Mouse (Mus musculus) mature B cell (primary cell): ENCODE measurements around the gene Elavl4.

Experiments
- in situ Hi-C: fragments of 300-500 bp; cut with MboI; formaldehyde crosslinking; loops from 2 replicates; pipeline ENCODE4 v1.14.3; 2019

Elavl4 gene

DNA sequence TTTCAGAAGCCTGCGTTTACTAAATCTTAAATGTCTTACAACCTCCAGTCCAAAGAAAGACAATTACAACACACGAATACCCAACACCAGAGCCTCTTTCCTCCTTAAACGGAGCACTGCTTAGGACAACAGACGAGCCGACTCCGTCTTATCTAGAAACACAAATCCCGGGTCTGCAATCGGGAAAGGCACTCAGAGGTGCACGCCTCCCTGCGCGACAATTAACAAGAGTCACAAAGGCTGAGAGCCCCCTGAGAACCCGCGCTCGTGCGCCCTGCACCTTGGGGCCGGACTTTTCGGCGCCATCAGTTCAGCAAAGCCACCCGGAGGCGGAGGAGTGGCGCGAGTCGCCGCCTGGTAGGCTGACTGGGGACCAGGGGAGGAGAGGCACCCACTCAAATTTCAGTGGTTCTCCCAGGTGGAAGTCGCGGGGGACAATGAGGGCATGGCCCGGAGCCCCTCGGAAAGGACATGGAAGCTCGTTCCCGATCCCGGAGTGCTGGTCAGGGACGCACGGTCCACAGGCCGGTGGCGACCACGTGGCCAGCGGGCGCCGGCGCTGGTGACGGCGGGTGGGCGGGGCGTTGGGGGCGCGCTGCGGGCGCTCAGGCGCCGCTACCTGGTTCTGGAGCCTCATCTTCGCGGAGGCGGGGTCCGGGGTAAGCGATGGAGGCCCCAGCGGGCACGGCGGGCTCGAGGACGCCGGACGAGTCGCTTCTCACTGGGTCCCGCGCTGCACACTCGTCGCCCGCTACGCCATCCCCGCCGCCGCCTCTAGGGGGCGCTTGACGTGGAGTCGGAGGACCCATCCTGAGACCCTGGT lies at the start of gene Elavl4:
Gene Elavl4 (minus strand): TSS at position 732 of the 823 bp plus-strand sequence.
- in situ Hi-C loops: no loop called here

DNA sequence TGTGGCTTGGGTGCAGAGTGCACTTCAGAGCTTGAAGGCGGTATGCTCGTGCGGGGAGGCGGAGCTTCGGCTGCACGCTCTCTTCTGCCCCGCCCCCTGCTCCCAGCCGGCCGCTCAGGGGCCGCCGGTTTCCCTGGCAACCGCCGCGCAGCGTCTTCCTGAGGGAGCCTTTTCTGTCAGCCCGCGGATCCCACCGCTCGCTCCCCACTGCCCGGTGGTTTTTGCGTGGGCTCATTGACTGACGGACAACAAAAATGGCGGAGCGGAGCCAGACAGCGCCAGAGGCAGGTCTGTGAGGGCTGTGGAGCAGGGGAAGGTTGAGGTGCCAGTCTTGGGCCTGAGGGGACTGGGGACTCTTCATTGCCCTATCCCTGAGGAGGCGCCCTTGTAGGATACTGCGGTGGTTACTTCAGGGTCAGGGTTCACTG lies 45.9 kb upstream of the Elavl4 start, which contains the start of gene Agbl4:
Gene Agbl4 (plus strand): TSS at position 44 of the 428 bp plus-strand sequence.
- in situ Hi-C loops: no loop called here

DNA sequence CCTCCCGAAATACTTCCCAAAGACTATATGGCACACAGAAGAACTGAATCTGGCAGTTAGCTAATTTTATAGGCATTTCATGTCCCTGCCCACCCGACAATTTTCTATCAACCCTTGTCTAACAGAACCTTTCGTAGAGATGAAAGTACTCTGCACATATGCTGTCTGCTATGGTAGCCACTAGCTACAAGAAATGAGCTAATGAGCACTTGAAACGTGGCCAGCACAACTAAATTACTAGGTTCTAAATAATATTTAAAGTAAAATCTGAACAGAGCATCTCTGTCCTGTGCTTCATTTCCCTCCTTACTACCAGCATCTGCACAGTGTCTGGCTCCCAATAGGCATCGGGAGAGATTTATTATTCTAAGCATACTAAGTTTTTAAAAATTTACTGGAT lies 44.5 kb upstream of the Elavl4 start:
- in situ Hi-C loops: no loop called here

DNA sequence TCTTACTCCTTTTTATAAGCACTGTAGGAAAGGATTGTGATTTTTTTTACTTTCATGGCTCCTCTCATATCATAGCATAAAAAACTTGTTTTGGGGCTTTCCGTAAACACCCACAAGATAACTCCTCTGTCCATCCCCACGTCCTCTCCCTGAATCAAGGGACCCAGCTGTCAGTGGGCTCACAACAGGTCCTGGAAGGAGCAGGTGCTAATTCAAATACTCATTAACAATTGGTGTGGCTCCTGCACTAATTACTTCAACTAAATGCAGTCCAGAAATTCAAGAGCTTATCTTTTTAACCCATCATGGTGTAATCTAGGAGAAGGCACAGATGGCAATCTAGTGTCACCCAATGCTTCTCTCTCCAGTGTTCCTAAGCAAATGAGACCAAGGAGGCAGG lies 8.9 kb upstream of the Elavl4 start:
- in situ Hi-C loops: no loop called here

DNA sequence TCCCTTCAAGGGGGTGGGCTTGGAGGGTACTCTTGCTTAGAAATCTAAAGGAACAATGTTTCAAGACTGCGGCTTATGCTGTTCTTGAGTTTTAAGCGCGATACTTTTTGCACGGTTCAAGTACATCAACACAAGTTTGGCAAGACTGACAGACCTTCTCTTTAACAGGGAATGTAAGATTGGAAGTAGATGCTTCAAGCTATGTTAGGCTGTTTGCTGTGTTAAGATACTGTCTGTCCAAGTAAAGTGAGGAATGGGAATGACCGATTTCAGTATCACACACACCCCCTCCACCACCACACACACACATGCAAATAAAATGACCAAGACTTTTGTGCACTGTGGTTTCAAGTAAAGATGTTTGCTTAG lies 276 bp upstream of the Elavl4 start:
- in situ Hi-C loops: no loop called here

DNA sequence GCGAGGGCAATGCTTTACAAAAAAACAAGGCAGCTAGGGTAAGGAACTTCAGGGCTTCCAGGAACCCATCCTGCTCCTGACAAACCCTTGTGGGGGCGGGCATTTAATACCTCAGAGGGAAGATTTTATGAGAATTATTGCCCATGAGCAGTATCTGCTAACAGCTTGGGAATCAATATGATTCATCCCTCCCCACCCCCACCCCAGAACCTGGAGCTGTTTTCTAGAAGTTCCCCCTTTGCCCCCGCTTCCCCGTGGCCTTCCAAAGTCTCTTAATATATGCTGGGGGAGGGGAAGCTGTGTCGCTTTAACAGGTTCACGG lies 892 bp downstream of the Elavl4 start:
- in situ Hi-C loops: no loop called here

DNA sequence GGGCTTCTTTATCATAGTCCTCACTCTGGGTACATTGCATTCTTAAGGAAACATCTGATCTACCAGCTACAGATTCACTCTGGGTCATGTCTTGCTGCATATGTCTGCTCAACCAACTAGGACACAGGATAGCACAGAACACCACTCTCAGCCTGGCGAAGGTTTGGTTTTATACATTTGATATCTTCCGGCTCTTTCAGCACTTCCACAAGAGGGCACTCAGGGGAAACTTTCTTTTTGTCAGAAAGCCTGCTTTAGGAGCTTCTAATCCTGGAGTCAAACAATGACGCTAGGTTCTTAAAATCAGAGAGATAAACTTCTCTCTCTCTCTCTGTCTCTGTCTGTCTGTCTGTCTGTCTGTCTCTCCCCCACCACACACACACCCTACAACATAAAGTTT lies 27.8 kb downstream of the Elavl4 start:
- in situ Hi-C loops: no loop called here

DNA sequence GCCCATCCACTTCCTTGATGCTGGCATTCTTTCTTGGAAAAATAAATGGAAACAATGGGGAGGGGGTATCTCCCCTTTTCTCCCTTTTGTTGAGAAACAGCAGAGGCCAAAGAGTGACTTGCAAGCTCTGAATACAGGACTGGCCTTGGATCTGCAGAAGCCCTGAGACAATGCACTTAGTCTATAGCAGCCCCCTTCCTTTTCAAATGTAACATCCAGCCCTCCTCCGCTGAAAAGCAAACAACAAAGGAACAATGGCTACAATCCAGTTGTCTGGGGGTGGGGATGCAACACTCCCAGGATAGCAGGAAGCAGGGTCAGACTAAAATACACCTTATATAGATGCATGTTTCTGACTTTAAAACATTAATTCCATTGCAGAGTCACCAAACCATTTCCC lies 39.6 kb downstream of the Elavl4 start:
- in situ Hi-C loops: no loop called here

DNA sequence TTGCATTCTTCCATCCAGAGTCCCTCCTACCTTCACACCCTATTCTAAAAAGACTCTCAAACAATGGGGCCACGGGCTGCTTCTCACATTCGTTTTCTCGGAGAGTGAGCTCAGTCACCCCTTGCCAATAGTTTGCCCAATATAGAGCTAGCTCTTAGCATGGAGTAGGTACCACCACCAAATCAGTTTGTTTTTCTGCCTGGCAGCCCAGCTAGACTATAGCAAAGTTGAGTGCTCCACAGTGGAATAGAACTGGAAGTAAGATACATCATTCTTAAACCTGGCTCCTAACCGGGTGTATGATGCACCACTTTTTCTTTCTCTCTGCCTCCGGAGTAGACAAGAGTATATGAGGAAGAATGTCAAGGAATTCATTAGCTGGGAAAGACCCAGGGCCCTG lies 44.7 kb downstream of the Elavl4 start:
- in situ Hi-C loops: no loop called here

DNA sequence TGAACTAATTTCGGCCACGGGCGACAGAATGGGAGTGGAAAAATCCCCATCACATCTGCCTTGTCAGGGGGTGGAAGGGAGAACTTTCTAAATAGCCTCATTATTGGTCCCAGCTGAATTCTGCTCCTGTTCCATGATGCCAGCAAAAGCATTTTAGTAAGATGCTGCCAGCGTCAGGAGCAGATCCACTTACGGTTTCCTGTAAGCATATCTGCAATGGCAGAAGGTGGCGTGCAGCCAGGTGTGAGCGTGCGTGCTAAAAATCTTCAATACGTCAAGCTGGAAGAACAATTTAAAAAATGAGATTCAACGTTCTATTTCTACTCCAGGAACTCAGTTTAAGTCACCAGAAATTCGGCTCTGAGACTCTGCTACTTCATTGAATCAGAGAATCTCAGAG lies 45.1 kb downstream of the Elavl4 start:
- in situ Hi-C loops: no loop called here

DNA sequence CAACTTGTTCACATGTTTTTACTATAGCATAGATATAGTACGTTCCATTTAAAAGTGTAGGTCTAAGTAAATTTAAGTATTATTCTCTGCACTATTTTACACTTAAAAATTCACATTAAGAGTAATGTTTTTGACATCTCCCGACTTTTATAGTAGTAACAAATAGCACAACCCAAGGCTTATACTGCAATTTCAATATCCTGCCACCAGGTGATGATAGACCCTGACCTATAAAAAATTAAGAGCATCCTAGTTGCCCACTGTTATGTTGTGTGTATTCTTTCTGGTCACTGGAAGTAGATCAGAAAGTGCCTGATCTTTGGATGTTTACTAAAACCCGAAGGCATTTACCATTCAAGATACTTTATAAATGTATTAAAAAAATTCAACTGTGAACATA lies 55.9 kb downstream of the Elavl4 start:
- in situ Hi-C loops: no loop called here

DNA sequence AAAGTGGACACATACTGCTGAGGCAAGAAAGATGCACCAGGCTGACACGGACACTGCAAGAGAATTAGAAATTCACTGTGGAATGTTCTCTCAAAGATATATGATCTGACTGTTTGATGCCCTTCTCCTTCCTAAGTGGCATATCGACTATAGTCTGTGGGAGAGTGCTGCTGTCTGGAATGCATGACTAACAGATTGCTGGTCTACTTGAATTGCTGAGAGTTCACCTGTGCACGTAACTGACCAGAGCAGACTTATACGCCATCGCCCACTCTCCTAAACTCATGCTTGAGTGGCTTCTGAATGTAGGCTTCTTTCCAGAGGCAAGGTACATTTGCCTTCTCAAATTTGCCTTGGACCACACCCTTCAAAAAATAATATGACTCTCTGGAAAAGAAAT lies 58.5 kb downstream of the Elavl4 start:
- in situ Hi-C loops: no loop called here

DNA sequence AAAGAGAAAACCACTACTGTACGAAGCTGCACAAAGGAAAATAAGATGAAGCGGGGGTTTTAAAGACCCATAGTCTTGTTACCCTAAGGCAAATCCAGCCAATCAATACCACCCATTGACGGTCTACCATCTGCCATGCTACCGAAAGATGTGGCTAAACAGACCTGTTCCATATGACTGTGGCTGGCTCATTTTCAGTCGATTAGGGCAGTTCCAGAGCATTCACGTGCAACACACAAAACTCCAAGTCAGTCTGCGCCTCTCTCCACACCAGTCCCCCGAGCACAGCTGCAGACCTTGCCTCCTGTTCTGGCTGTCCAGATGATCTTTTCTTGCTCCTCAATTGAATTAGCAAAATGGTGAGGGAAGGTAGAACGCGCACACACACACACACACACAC lies 59.2 kb downstream of the Elavl4 start:
- in situ Hi-C loops: no loop called here

DNA sequence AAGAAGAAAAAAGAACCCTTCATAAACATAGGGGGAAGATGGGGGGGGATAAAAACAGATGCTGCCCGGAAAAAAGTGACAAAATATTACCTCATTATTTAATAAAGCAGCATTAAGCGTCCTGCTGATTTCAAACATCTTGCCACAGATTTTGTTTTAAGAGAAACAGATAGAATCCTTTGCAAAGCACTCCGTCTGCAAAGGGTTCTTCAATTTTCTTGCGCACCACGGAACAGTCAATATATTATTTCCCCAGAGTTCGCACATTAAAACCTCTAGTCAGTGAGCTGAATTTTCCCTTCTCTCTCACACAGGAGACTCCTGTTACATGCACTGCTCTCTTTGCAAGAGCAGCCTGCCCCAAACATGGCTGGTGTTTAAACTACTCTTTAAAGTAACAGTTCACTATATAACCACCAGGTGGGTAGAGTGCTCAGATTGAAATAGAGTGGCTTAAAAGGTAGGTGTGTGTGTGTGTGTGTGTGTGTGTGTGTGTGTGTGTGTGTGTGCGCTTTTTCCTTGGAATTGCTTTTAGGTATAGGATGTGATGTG lies 61.1 kb downstream of the Elavl4 start:
- in situ Hi-C loops: no loop called here

DNA sequence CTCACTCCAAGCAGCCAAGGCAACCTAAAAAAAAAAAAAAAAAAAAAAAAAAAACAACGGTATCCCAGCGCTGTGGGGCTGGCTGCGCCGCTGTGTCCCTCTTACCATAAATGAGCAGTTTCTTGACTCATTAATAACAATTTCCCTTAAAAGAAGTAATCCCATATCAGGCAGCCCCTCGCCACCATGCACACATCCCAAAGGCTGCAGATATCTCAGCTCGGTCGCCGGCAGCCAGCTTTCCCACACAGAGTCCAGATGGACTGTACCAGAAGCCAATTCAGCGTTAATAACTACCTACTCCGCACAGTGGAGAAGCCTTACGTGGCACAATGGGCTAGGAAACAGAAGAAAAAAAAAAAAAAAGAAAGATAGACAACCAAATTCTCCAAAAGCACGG lies 61.7 kb downstream of the Elavl4 start:
- in situ Hi-C loops: no loop called here

DNA sequence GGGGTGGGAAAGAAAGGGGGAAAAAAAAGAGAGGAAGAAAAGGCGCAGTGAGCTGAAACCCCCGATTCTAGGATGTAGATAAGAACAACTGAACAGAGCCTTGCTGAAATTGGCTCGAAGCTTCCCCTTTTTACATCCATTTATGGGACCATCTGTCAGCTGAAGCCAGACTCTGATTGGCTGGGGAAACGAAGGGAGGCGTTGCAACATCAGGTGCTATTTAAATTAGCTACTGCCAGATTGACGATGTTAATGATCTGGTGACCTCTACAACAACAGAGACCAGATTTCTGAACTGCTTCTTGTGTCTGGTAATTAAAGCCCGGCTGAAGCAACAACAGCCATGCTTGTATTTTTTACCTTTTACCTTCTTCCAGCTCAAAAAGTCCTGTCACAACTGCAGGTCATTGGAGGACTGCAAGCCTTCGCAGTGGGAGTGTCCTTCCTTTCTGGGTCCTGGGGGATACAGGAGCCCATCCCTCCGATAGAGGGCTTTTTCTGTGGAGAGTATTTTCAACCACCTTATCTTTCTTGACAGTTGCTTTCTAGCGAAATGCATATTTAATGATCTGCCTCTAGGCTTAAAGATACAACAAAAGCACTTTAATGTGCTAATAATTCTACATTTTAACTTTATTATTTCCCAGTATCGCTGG lies 64.2 kb downstream of the Elavl4 start:
- in situ Hi-C loops: no loop called here

DNA sequence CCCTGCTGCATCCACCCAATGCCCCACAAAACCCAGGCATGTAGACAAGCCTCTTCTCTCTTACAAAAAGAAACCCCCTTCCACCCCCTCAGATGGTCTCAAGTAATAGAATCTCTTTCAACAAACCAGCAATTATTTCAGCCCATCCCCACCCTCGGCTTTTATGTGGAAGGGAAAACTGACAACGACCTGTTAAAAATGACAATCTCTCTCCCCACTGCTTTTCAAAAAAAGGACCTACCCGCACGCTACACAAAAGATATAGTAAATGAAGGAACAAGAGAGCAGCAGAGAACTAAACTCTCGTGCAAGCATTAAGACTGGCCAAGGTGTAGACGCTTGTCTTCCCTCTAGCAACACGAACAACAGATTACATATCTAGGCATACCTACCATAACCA lies 64.9 kb downstream of the Elavl4 start:
- in situ Hi-C loops: no loop called here

DNA sequence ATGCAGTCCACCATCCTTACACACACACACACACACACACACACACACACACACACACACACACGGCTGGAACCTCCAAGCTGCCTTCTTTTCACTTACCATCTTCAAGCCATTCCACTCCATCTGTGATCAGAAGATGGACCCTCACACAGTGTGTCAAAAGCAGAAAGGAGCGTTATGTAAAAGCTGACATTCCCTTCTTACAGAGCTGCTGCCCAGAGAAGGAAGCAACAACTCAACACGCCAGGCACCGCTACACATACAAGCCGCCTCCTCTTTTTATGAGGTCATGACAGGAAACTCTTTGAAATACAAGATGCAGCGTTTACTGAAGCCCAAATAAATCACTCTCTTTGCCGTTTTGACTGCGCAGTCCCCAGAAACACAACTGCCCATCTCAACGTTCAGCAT lies 65.3 kb downstream of the Elavl4 start:
- in situ Hi-C loops: no loop called here

DNA sequence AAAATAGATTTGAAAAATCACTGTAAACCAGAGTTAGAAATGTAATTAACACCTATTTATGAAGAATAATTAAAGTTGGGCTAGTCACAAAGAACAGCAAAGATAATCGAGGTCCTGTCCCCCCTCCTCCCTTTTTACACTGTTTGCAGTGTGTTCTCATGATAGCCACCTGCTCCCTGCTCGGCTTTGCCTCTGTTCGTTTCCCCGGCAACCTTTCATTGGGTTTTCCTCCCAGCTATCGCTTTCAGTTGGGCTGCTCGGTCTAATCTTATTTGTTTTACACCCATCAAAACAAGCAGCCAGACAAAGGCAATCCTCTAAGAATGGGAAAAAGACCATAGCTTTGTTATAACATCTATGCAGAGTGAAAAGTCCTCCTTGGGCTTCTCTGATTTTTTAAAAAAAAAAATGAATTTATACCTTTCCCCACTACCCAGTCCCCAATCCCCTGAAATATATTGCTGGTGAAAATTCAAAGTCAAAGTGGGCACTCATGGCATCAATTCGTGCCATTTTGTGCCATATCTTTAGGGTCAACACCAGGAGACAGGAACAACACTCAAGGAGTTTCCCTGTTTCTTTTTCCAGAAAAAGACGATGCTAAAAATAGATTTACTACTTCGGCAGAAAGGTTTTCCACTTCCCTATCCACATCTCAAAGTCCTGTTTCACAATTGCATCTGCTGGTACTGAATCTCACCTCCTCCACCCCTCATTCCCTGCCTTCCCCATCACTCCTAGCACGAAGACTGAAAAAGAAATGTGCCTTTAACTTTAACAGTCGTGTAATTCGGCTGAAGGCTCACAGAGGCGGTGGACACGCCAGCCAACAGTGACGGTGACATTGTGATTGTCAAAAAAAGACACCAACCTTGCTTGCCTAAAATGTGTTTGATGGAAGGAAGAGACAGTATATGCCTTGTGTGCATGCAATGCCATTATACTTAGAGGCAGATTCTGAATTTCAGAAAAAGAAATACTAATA lies 66.1 kb downstream of the Elavl4 start:
- in situ Hi-C loops: no loop called here

DNA sequence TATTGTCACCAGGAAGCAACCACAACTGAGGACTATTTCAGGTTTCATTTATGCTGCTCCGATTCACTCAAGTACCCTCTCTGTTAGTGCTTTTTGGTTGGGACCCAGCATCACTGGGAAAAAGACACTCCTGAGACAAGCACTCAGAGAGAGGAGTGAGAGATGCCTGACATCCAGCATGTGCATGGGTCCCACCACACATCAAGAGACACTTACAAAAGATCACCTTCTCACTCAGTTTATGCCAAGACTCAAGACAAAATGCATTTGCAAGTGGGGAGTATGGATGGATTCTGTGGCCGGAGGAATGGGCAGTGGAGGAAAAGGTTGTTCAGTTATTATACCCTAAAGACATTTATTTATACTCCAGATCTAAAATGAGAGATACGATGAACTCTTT lies 67.3 kb downstream of the Elavl4 start:
- in situ Hi-C loops: no loop called here

DNA sequence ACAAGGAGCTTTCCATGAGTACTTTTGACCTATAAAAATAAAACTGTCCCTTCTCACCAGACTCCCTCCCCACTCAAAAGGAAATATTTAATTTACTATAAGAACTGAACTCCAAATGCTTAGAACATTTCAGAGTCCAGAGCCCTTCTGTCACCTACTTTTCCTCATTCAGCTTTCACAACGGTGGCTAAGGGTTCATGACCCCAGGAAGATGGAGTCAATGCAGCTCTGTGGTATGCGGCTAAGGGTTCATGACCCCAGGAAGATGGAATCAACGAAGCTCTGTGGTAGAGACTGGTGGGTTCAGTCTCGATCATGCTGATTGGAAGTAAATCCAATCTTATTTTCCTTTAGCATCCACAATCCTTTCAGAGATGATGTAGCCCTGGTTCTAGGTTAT lies 81.7 kb downstream of the Elavl4 start:
- in situ Hi-C loops: no loop called here
